In genomic region chr12:12177264-12178043, GRCm38 (mm10) we compare ENCODE assay signal across 7 mouse cellular contexts.
DNase-seq lines count a peak whose midpoint lies in the region; ATAC-seq and TF ChIP-seq lines count a peak whose summit lies in the region.

No protein-coding gene starts in this region.

- WGBS in hindbrain, embryonic 15.5 days, result 66% methylated on average over 6 of the region's 6 CpGs
- 84% methylated on average over 6 of the region's 6 CpGs for WGBS in hindbrain, postnatal 0 days
- 73% methylated on average over 6 of the region's 6 CpGs for WGBS in embryonic facial prominence, embryonic 10.5 days
- WGBS in midbrain, embryonic 13.5 days, result 62% methylated on average over 6 of the region's 6 CpGs

- 0 out of 2 replicates have a peak, but pooled peaks have one; percentile 3 for ATAC-seq in hindbrain, embryonic 15.5 days (ENCODE audit: low FRiP score, low read depth)
- no peak for ATAC-seq in hindbrain, postnatal 0 days
- peak; percentile 53 for ATAC-seq in midbrain, embryonic 13.5 days

- no peaks in the 10 kb centered on the region for H3K9me3 ChIP-seq in hindbrain, embryonic 15.5 days
- no peaks in the 10 kb centered on the region for H3K9me3 ChIP-seq in hindbrain, postnatal 0 days (ENCODE audit: low read length)
- no peaks in the 10 kb centered on the region for H3K9me3 ChIP-seq in embryonic facial prominence, embryonic 10.5 days
- H3K9me3 ChIP-seq in midbrain, embryonic 13.5 days, result no peaks in the 10 kb centered on the region

- DNase-seq in hindbrain, postnatal 0 days (ENCODE audit: low spot score), result no peak
- DNase-seq in R1 (ENCODE audit: low read depth, low spot score), result peak; percentile 100
- peak; percentile 11 for DNase-seq in embryonic facial prominence, embryonic 10.5 days (ENCODE audit: low spot score)
- DNase-seq in kidney, adult 9 months, result no peak
- no peak for DNase-seq in urinary bladder, postnatal 14 days (ENCODE audit: low spot score)

- no peak overlapping the region for H3K4me2 ChIP-seq in hindbrain, embryonic 15.5 days
- no peak overlapping the region for H3K4me2 ChIP-seq in hindbrain, postnatal 0 days (ENCODE audit: low read depth, low read length)
- no peak overlapping the region for H3K4me2 ChIP-seq in midbrain, embryonic 13.5 days (replicated peaks)

- H3K9ac ChIP-seq in hindbrain, embryonic 15.5 days, result no peak overlapping the region
- H3K9ac ChIP-seq in hindbrain, postnatal 0 days (replicated peaks; ENCODE audit: low read length), result no peak overlapping the region
- H3K9ac ChIP-seq in midbrain, embryonic 13.5 days (replicated peaks), result no peak overlapping the region

- H3K27ac ChIP-seq in hindbrain, embryonic 15.5 days (replicated peaks), result no peak overlapping the region; the same call in 1 of the 2 replicates
- no peak overlapping the region for H3K27ac ChIP-seq in hindbrain, postnatal 0 days
- no peak overlapping the region for H3K27ac ChIP-seq in embryonic facial prominence, embryonic 10.5 days (replicated peaks)
- no peak overlapping the region for H3K27ac ChIP-seq in midbrain, embryonic 13.5 days

- H3K27me3 ChIP-seq in hindbrain, embryonic 15.5 days, result no peaks in the 10 kb centered on the region
- no peaks in the 10 kb centered on the region for H3K27me3 ChIP-seq in hindbrain, postnatal 0 days (ENCODE audit: insufficient read depth, low read length)
- H3K27me3 ChIP-seq in embryonic facial prominence, embryonic 10.5 days (replicated peaks; ENCODE audit: low read depth, poor library complexity, severe bottlenecking), result no peaks in the 10 kb centered on the region
- H3K27me3 ChIP-seq in midbrain, embryonic 13.5 days, result no peaks in the 10 kb centered on the region

- peaks cover 10% of the 10 kb centered on the region for H3K4me1 ChIP-seq in hindbrain, embryonic 15.5 days (replicated peaks)
- H3K4me1 ChIP-seq in hindbrain, postnatal 0 days (ENCODE audit: insufficient read depth, low read length), result peaks cover 8% of the 10 kb centered on the region
- peaks cover 14% of the 10 kb centered on the region for H3K4me1 ChIP-seq in embryonic facial prominence, embryonic 10.5 days
- peaks cover 14% of the 10 kb centered on the region for H3K4me1 ChIP-seq in midbrain, embryonic 13.5 days (replicated peaks)

- H3K4me3 ChIP-seq in hindbrain, embryonic 15.5 days, result no peak overlapping the region
- H3K4me3 ChIP-seq in hindbrain, postnatal 0 days (ENCODE audit: low read length), result no peak overlapping the region
- H3K4me3 ChIP-seq in embryonic facial prominence, embryonic 10.5 days, result no peak overlapping the region
- no peak overlapping the region for H3K4me3 ChIP-seq in midbrain, embryonic 13.5 days (replicated peaks)

- no peaks in the 10 kb centered on the region for H3K36me3 ChIP-seq in hindbrain, embryonic 15.5 days
- no peaks in the 10 kb centered on the region for H3K36me3 ChIP-seq in hindbrain, postnatal 0 days (ENCODE audit: insufficient read depth, low read length)
- no peaks in the 10 kb centered on the region for H3K36me3 ChIP-seq in embryonic facial prominence, embryonic 10.5 days (replicated peaks)
- no peaks in the 10 kb centered on the region for H3K36me3 ChIP-seq in midbrain, embryonic 13.5 days

- TF ChIP-seq CTCF in hindbrain, postnatal 0 days (IDR thresholded peaks at IDR 0.05; ENCODE audit: low read depth), result no peak

Comparison
In these comparisons a context has a peak if more than half of its experiments do, and no peak if none do; other contexts are left out.
1. DNase-seq: peak in R1 (single experiment) and embryonic facial prominence, embryonic 10.5 days (single experiment); none in hindbrain, postnatal 0 days (single experiment), kidney, adult 9 months (single experiment) and urinary bladder, postnatal 14 days (single experiment).